Mouse (Mus musculus): ENCODE data around the gene Fam83c.

Gene Fam83c

DNA sequence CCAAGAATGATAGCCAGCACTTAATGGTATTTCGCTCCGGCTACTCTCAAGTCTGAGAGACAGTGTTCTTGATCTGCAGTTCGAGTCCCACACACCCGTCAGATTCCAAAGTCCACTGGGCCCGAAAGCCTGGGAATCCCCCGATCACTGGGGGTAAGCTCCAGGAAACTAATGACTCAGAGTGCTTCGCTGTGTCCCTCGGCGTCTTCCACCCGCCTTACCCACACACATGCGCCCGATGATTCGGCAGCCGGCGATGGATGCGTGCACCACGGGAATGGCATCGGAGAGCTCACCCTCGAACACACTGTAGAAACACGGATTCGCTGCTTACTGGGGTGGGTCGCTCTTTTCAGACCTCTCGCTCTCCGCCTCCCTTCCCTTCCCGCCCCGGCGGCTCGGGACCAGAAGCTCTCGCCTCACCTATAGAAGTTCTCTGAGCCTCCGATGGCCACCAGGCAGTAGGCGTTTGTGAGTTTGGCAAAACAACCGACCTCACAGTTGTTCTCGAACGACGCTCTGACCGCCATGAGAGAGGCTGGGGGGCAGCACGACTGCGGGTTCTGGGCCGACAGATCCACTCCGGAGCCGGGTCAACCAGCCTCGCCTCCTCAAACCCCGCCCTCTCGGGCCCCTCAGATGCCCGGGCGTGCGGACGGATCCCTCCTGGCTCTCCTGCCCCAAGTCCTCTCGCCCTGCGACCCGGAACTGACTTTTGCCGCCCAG, 8.6 kb downstream of the Fam83c start:
- peak; percentile 39 to 46 for DNase-seq

DNA sequence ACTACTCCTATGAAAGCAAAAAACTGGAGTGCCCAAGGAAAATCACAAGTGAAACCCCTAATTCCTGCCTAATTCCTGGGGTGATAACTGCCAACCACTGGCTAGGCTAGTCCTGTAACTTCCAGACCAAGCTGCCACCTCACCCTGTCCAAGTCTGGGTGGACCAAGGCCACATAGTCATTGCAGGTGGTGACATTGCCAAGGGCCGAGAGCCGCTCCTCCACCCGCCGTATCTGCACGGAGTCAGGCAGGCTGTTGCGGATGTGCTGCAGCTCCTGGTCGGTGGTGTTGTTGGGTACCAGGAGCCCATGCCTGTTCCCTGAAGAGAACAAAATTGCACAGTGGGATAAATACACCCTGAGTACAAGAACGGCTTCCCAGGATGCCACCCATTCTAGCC, 10.9 kb downstream of the Fam83c start:
- no peak for DNase-seq

DNA sequence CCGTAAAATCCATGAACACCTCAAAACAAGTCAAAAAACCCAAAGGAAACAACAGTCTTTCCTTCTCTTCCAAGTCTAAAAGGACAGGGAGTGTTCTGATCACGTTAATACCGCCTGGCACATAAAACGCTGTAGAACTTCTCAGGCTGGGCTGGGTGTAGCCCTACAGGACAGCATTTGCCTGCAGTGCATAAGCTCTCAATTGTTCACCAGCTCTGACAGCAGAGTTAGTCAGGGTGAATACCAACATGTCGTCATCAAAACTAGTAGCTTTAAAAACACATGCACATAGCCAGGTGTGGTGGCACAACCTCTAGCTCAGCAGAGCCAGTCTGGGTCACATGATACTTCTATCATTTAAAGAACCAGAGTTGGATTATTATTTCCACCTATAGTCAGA, 13.9 kb downstream of the Fam83c start:
- DNase-seq: no peak

DNA sequence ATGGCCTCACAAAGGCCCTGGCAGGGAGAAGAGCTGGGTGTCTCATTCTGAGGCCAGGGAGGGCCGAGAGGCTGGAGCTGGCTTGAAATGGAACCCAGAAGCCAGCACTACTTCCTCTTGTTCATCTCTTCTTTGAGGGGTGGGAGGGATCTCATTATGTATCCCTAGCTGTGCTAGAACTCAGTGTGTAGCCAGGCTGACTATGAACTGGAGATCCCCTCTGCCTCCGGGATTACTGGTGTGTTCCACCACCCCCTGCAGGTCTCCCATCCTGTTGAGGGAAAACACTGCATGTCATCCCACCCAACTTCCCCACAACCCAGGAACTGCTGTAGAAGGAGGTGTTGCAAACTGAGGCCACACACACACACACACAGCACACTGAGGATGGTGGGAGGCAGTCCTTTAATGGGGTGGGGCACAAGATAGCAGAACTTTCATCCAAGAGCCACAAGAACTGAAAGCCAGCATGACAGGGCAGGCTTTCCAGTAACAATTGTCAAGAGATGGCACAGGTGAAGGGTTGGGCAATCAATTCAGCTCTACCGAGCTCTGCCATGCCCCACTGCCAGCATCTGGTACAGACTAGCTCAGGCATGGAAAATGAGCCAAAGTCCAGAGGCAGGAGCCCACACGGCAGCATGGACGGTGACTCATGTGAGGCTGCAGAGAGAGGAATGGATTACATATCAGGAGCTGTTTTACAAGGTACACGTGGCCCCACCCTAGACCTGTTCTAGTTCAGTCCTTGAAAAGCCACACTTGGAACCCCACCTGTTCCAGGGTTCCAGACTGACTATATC, 15.0 kb downstream of the Fam83c start:
- DNase-seq: no peak

DNA sequence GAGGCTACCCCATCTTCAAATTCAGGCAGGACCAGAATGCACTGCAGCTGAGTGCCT, 15.4 kb downstream of the Fam83c start, which contains the start of gene BC029722:
Gene BC029722 (minus strand): TSS at position 35 of the 57 bp plus-strand sequence.
- no peak for DNase-seq

DNA sequence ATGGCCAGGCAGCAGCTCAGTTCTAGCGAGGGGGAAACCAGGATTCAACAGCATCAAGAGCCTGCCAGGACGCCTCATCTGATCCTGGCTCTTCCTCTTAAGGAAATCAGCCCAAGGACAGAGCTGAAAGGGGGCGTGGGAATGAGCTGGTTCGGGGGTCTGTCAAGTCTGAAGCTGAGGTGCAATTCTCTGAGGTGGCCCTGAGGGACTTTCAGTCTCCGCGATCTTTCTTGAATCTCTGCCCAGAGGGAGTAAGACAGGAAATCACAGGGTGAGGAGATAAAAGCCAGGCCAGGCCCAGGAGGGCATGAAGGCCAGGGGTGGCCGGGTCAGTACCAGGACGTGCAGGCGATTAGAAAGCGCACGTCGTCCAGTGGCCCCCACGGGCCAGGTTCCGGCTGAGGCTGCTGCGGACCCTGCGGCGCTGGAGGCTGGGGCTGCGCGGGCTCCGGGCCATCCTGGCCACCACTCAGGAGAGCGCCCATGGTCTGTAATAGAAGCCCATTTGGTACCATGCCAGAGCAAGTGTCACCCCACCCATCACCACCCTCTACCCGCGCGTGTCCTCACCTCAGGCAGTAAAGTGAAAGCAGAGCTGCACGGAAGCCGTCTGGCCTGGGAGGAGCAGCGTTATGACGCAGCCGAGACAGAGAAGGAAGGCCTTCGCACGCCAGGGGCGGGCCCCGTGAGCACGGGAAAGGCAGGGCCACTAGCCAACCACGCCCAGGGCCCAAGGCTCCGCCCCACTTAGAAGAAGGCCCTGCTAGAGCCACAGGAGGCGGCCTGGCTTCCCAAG, 15.9 kb downstream of the Fam83c start:
- DNase-seq: peak; percentile 98

DNA sequence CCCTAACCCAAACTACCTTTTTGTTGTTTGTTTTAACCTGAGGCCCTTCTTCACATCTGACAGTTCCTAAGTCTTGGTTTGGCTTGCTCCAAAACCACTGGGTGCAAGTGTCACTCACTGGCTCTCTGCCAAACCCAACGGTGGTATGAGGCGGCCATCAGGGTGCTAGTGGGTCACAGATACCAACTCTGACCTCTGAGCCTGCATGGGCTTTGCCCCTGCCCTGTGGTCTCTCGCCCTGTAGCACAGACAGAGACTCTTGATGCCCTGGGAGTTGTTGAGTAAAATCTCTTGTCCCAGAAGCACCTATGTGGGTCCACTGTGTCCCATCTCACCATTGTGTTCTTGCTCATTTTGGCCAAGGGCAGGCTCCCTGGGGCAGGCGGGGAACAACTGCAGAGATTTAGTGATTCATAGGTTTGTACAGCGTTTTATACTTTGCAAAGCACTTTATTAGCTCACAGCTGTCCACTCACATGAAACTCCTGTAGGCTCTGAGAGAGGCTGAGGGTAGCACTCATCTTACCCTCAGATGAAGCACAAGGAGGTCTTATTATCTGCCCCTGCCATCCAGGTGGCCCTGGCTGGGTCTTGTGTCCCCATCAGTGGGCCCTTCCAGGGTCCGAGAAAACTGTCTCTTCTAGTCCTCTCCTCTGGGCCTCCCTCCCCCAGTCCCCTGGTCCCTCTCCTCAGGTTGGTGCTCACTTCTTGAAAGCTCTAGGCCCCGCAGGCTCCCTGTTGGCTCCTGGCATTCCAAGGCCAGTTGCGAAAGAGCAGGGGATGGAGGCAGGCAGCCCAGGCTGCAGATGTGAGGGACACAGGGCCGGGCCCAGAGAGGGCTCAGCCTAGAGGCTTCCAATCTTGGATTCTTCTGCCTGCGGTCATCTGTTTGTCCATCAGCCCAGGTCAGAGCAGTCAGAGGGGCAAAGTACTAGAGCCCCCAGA, 17.1 kb downstream of the Fam83c start:
- no peak for DNase-seq

DNA sequence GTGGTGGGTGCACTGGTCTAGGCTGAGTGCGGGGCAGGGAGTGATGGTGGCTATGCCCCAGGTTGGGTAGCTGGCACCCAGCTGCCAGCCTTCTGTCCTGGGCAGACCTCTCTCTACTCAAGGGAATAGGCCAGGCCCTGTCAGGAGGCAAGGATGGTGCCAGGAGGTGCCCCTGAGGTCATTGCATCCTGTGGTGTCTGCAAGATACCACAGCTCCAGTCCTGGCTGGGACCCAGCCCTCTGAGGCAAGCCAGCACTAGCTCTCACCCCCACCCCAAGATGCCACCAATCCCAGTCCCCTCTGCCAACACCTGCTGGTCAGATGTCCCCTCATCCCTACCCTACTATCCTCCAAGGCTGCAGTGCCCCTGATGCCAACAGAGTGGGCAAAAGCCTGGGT, 18.5 kb downstream of the Fam83c start:
- no peak for DNase-seq

DNA sequence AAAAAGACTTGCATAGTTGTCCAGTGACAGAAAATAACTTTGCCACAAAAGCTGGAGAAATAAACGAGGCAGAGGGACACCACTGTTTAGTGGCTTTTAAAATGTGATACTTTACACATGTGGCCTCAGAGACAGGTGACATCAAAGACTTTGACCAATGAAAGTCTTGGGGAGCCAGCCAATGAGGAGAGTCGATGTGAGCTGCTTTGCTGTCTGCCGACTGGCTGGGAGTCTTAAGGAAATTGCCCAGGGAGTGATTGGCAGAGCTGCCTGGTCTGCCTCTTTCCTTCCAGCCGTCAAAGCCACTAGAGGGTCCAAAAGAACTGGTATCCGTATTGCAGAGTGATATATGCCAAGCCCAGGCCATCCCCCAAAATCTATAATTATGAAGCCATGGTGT, 19.8 kb downstream of the Fam83c start:
- no peak for DNase-seq

DNA sequence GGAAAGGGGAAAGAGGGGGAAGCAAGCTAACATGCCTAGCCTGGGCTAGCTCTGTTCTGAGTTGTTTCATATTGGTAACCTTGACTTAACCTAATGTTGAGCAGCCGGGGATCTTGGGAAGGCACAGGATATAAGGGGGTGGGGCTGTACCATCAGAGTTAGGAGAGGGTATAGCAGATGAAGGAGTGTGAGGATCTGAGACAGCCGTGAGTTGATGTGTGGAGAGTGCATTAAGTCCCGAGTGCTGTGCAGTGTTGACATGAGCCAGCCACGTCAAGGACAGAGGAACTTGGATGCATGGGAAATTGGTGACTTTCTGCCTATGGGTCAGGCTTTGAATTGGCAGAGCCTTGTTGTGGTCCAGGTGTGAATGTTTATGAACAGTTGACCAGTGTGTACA, 22.0 kb downstream of the Fam83c start:
- DNase-seq: no peak

DNA sequence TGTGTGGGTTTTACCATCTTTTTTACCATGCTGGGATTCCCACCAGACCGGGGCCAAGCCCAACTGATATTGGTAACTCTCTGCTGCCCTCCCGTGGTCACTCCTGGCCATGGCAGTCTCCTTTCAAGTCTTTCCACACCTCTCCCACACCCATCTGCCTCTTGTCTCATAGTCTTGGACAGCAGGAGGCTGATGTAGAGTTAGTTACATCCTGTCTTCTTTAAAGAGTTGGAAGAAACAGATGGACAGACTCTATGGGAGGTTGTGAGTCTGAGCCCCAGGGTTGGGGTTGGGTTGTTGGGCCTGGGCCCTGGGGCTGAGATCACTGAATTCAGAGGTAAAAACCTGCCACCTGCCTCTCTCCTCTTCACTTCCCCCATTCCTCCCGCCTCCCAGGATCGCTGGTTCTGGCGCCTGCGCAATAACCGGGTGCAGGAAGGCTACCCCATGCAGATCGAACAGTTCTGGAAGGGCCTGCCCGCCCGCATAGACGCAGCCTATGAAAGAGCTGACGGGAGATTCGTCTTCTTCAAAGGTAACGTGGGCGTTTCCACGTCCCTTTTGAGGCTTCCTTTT, 22.7 kb downstream of the Fam83c start:
- DNase-seq: peak; percentile 88 to 90

DNA sequence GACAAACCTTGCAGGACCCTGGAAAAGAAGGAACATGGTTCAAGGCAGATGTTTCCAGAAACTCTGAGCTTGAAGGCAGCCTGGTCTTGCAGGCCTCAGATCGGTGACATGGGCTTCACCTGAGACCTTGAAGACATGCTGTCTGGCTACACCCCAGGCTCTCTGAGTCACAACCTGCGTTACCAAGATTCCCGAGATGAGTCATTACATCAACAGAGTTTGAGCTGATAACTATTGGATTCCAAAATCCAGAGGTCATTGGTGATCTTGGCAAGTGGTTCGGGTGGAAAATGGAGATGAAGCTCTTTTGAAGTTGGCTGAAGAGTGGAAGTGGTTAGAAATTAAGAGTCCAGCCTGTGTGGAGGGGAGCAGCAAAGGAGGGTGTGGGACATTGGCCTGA, 25.0 kb downstream of the Fam83c start:
- DNase-seq: no peak

DNA sequence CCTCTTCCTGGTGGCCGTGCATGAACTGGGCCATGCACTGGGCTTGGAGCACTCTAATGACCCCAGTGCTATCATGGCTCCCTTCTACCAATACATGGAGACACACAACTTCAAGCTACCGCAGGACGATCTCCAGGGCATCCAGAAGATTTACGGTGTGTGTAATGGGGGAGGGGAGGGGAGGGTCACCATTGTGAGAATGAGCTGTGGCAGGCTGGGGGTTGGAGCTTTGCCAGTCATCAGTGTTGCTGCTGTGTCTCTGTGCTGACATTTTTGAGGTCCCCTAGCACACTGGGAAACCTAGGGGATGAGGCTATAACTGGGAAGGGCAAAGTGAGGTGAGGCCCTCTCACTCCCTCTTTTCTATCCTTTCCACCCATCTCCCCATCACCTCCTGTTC, 27.2 kb downstream of the Fam83c start:
- no peak for DNase-seq

DNA sequence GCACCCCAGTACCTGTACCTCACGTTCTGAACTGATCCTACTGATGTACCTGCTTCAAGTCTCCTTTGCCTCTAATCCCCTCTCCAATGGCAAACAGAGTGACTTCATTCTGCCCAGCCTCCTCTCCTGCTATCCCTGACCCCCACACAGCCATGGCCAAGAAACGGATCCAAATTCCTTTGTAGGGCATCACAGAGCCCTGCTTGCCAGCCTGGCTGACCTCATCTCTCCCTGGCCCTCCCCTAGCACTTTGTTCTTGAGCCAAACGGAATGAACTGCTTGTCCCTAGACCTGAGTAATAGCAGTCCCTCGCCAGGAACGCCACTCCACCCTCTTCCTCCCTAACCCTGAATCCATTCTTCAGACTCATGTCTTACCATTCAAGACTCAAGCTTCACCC, 28.1 kb downstream of the Fam83c start:
- DNase-seq: no peak

DNA sequence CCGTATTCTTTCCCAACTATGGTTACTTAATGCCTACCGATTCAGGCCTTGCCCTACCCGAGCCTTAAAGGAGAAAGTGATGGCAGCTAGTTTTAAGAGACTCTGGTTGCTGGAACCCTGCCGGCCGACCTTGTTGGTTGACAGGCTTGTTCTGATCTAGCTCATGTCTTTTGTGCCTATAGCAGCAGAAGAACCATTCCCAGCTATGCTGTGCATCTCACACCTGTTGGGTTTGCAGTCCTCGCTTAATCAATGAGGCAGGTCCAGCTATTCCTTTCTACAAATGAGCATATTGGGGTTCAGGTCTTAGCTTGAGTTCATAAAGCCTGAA, 28.8 kb downstream of the Fam83c start:
- no peak for DNase-seq

DNA sequence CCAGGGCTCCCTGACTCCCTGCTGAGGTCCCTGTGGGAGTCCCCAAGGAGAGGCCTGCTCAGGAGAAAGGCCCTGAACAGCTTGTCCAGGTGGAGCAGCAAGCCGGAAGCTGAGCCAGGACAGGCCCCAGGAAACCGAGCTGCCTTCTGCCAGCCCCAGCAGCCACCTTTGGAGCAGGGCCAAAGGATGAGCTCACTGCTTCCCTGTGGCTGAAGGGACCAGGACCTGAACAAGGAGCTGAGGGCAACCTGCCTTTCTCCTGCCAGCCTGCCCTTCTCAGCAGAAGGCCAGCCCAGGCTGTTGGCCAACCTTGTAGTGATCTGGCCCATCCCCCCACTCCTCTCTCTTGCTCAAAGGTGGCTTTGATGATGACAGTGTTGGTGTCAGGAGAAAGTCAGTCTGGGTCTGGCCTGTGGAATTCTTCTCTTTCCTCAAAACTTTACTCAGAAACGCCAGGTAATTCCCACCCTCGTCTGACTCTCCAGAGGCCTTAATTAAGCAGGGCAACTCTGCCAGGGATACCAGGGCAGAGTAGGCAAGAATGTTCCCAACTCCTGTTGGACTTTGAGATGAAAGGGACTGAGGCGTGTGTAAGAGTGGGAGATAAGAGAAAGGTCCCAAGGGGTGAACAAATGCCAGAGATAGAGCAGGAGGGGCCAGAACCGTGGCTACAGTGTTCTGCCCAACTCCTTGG, 29.3 kb downstream of the Fam83c start:
- DNase-seq: no peak

DNA sequence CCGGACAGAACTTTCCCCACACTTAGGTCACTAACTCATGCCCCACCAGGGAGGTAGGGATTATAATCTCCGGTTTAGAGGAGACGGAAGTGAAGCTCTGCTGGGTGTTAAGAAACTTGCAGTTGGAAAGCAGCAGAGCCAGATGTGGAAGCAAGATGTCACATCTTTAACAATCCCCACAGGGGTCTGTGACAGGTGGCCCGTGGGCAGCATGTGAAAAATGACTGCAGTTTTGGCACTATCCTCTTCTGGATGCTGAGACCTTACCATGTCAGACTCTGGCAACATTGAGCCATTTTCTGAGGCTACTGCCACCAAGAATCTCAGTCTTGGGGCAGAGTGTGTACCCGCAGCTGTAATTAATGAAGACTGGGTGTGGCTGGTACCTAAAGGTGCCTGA, 30.6 kb downstream of the Fam83c start:
- no peak for DNase-seq

DNA sequence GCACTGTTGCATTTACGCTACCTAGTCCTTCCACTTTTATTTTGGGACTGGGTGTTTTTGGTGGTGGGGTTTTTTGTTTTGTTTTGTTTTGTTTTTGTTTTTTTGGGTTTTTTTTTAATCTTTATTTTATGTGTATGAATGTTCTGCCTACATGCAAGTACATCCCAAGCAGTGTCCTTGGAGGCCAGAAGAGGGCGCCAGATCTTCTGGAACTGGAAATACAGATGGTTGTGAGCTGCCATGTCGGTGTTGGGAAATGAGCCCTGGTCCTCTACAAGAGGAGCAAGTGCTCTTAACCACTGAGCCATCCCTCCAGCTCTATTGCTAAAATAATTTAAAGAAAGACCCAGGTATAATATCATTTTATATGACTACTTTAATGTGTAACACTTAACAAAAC, 31.9 kb downstream of the Fam83c start:
- peak; percentile 30 to 39 for DNase-seq

DNA sequence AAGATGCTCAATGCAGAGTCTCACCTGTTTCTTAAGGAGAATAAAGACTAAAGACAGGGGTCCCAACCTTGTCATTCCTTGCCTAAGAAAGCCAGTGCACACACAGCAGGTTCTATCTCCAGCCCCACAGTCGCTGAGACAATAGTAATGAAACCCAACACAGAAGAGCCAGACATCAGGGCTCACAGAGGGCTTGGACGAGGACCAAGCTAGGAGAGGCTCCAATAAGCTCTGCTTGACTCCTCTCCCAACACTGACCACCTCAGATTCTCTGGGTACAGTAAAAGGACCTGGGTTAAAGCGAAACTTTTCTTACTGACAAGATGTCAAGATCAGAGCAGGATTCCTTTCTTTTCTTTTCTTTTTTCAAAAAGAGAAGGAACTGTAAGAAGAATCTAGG, 36.0 kb downstream of the Fam83c start:
- no peak for DNase-seq

DNA sequence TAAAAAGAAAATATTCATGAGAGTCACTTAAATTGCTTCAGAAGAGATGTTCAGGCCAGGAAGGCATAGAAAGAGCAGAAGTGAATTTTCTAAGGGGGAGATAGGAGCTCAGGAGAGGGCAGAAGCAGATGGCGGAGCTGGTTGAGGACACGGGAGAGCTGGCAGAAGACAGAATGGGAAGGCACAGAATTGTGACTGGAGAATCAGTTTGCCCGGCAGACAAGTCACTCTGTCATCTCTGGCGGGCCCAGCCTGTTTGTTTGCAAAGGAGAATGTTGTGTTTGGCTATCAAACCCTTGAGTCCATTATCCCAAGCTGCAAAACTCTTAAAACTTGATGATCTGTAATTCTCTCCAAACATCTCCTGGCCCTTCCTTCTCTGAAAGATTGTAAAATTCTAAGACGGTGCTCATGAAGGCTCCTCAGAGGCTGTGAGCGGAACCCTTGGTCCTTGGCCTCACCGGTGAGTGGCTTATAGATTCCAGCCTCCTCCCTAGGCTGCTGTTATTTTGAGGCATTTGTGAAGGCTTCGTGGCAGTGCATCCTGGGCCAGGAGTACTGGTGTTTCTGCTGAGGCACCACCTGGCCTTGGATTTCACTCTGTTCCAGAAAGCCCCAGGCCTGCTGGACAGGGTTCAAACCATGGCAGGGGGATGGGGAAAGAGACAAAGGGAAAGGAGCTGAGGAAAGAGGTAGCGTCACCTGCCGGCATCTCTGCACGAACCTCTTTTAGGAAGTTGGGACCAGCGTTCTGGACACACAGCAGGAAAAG, 39.8 kb downstream of the Fam83c start:
- DNase-seq: no peak

DNA sequence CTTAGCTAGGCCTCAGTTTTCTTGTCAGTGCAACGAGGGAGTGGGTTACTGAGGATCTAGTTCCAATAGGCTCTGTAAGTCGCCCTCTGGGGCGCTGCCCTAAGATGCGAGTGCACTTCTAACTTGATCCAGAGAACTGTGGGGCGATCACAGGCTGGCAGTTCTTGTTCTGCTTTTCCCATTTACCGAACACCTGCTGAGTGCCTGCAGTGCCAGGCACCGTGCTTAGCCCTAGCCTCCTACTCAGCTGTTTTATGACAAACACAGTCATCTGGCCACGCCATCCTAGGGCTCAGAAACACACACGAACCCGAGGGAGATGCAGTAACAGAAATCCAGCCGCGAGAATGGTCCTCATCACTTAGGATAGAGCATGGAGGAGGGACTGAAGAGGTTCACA, 41.8 kb downstream of the Fam83c start:
- no peak for DNase-seq
